Mouse (Mus musculus) stomach, embryonic 15.5 days (tissue): ENCODE data around the gene Cluap1. TPM values are rescaled to one million over a fixed set of nuclear protein-coding genes. Genes with fewer than 3 reads are reported as not detected.
A peak's percentile ranks its signal among the peaks of the same experiment; 100 is the strongest.

Experiments
- ATAC-seq: fragments of 200-750 bp; cut with Nextera tagmentation; 2 replicates; pipeline ENCODE4 v1.8.0; 2017; ENCODE audit warnings: low read depth, moderate number of reproducible peaks, moderate TSS enrichment; ENCODE audit not compliant: insufficient read depth, low FRiP score
- H3K27ac ChIP-seq: fragments of 300-500 bp; sonication (generic); 2 replicates; pipeline ENCODE4 v1.5.1; 2015; ENCODE audit warnings: mild to moderate bottlenecking, inconsistent platforms
- H3K27me3 ChIP-seq: fragments of 300-500 bp; sonication (generic); replicated peaks from 2 replicates; pipeline ENCODE4 v1.6.1; 2015; ENCODE audit warnings: inconsistent platforms
- H3K36me3 ChIP-seq: fragments of 300-500 bp; sonication (generic); 2 replicates; pipeline ENCODE4 v1.6.1; 2015; ENCODE audit warnings: inconsistent platforms
- H3K4me1 ChIP-seq: fragments of 300-500 bp; sonication (generic); 2 replicates; pipeline ENCODE4 v1.6.1; 2015; ENCODE audit warnings: inconsistent platforms
- H3K4me2 ChIP-seq: fragments of 300-500 bp; sonication (generic); 2 replicates; pipeline ENCODE4 v1.6.1; 2015; ENCODE audit warnings: mild to moderate bottlenecking, inconsistent platforms
- H3K4me3 ChIP-seq: fragments of 300-500 bp; sonication (generic); replicated peaks from 2 replicates; pipeline ENCODE4 v1.5.1; 2015; ENCODE audit warnings: inconsistent platforms
- H3K9ac ChIP-seq: fragments of 300-500 bp; sonication (generic); 2 replicates; pipeline ENCODE4 v1.6.1; 2015; ENCODE audit warnings: inconsistent platforms
- H3K9me3 ChIP-seq: fragments of 300-500 bp; sonication (generic); 2 replicates; pipeline ENCODE4 v1.6.1; 2016; ENCODE audit warnings: inconsistent platforms
- WGBS: fragments of 180-500 bp; shearing (Covaris S2); methylation state at CpG from one replicate; pipeline ENCODE4 v1.1.7; 2015; 5-methylcytosine and 5-hydroxymethylcytosine counted together
- polyA plus RNA-seq: library from polyadenylated mRNA; unstranded; fragments of >200 nt; fragmentation: Nextera tagmentation; extraction: Ambion mirVana; gene quantifications from 2 replicates; pipeline ENCODE4 v1.2.1, GENCODE M21; 2015

The Cluap1 gene
- 21.1 and 21.8 TPM in 2 replicates for polyA plus RNA-seq

GRCm38 (mm10) chr16:3908537-3909111 is at the start of gene Cluap1, which contains the start of gene 1700037C18Rik:
Gene Cluap1, plus strand, starts transcription at chr16:3908801.
Gene 1700037C18Rik, minus strand, starts transcription at chr16:3908689.
- Histone ChIP-seq H3K9me3 (no peaks in the 10 kb centered on the region), H3K4me1 (peaks cover 9% of the 10 kb centered on the region), H3K27ac (peak within 1 kb of the TSS; percentile 67), H3K9ac (peak within 1 kb of the TSS; percentile 47), H3K36me3 (peaks cover 9% of the 10 kb centered on the region; the same call in 1 of the 2 replicates), H3K4me3 (peak within 1 kb of the TSS; percentile 56), H3K4me2 (peak within 1 kb of the TSS; percentile 72), H3K27me3 (no peaks in the 10 kb centered on the region)
- whole genome bisulfite sequencing, result 1% methylated on average over 33 of the region's 33 CpGs
- ATAC-seq, result peak; percentile 99

DNA sequence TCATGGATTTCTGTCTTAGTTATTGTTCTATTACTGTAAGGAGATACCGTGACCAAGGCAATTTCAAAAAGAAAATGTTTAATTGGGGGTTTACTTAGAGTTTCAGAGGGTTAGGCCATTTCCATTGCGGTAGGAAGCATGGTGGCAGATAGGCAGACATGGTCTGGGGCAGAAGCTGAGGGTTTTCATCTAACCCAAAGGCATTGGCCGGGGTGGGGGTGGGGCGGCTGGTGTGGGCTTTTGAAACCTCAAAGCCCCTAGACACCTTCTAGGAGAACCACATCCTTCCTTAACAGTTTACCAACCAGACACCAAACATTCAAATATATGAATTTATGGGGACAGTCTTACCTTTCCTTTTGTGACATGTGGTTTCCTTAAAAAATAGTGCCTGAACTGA is 49.3 kb upstream of the Cluap1 start:
- Histone ChIP-seq H3K27me3 (no peaks in the 10 kb centered on the region), H3K4me1 (no peaks in the 10 kb centered on the region)
- ATAC-seq, result no peak

GRCm38 (mm10) chr16:3871815-3872214 is 36.8 kb upstream of the Cluap1 start:
- Histone ChIP-seq H3K9me3 (no peaks in the 10 kb centered on the region), H3K36me3 (0 out of 2 replicates have a peak, but pooled peaks cover 6% of the 10 kb centered on the region), H3K27ac (peak overlapping the region; percentile 65; the same call in 1 of the 2 replicates), H3K4me1 (0 out of 2 replicates have a peak, but pooled peaks cover 6% of the 10 kb centered on the region), H3K27me3 (no peaks in the 10 kb centered on the region), H3K9ac (peak overlapping the region; percentile 52; the same call in 1 of the 2 replicates), H3K4me3 (peak overlapping the region; percentile 64), H3K4me2 (peak overlapping the region; percentile 88)
- 2% methylated on average over 16 of the region's 16 CpGs for WGBS
- peak; percentile 16 for ATAC-seq

More for the DNA sequence above, 49.3 kb upstream of the Cluap1 start:
- 87% methylated on average over 4 of the region's 4 CpGs for WGBS
- Histone ChIP-seq H3K9ac (no peak overlapping the region), H3K27ac (no peak overlapping the region), H3K36me3 (peaks cover 6% of the 10 kb centered on the region; the same call in 1 of the 2 replicates), H3K9me3 (no peaks in the 10 kb centered on the region), H3K4me3 (no peak overlapping the region), H3K4me2 (no peak overlapping the region)

DNA sequence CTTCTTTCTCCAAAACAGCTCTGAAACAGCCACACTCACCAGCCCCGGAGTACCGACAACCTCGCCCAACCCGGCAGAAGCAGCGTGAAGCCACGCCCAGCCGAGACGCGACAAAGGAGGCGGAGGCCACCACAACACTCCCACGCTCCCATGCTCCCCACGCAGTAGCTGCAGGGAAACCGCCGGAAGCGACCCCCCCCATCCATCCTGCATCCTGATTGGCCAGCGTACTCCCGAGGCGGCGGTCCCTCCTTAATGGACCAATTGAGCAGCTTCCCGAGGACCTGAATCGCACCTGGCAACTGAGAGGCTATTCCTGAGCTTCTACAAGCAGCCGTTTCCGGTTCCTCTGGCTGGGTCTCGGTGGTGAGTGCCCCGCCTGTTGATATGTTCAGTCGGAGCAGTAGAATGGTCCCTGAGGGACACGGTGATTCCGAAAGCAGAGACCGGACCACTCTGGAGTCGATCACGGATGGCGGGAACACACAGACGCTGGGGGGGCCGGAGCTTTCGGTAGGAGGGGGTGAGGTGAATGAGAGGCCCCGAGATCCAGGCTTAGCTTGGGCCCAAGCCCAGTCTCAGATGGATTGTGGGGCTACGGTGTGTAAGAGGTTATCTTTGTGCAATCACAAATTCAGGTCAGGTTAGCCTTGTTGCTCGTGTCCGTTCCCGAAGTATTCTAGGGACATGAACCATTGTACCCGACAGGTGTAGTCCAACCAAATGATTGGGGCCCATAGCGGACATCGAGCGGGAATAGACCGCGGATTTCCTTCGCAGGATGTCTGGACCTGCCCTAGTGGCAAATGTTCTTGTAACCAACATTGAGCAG is 36.2 kb upstream of the Cluap1 start, which contains the start of gene Naa60:
Gene Naa60, plus strand, starts transcription at position 160 of the 832 bp plus-strand sequence.
- H3K4me2 ChIP-seq, result peak within 1 kb of the TSS; percentile 88
- 3% methylated on average over 47 of the region's 47 CpGs for WGBS

DNA sequence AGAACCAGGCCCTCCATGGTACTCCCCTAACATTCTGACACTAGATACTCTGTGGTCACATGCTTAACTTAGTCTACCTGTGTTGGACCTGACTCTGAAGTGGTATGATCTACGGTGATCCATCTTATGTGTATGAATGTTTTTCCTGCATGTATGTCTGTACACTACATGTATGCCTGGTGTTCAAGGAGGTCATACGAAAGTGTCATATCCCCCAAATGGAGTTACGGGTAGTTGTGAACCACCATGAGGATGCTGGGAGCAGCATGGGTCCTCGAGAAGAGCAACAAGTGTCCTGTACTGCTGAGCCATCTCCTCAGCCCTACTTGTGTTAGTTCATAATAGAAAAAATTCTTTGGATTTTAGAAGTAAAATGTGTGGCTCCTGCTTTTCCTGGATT is 32.3 kb upstream of the Cluap1 start:
- 93% methylated on average over 4 of the region's 4 CpGs for WGBS
- Histone ChIP-seq H3K27ac (no peak overlapping the region), H3K4me3 (no peak overlapping the region), H3K9me3 (no peaks in the 10 kb centered on the region), H3K27me3 (no peaks in the 10 kb centered on the region), H3K4me2 (no peak overlapping the region), H3K36me3 (0 out of 2 replicates have a peak, but pooled peaks cover 8% of the 10 kb centered on the region), H3K9ac (no peak overlapping the region), H3K4me1 (0 out of 2 replicates have a peak, but pooled peaks cover 6% of the 10 kb centered on the region)
- ATAC-seq, result no peak

More for the DNA sequence above, 36.2 kb upstream of the Cluap1 start, which contains the start of gene Naa60:
- ATAC-seq, result peak; percentile 99
- Histone ChIP-seq H3K4me1 (0 out of 2 replicates have a peak, but pooled peaks cover 6% of the 10 kb centered on the region), H3K4me3 (peak within 1 kb of the TSS; percentile 64), H3K9me3 (no peaks in the 10 kb centered on the region), H3K36me3 (0 out of 2 replicates have a peak, but pooled peaks cover 8% of the 10 kb centered on the region), H3K27ac (peak within 1 kb of the TSS; percentile 70), H3K9ac (peak within 1 kb of the TSS; percentile 52; the same call in 1 of the 2 replicates), H3K27me3 (no peaks in the 10 kb centered on the region)

GRCm38 (mm10) chr16:3884201-3885064 is 24.2 kb upstream of the Cluap1 start, which contains the start of the genes Zfp597 and Gm20695:
Gene Zfp597, minus strand, starts transcription at chr16:3884561.
Gene Gm20695, plus strand, starts transcription at chr16:3884648.
- no peaks in the 10 kb centered on the region for H3K36me3 ChIP-seq
- under 1% methylated on average over 87 of the region's 88 CpGs for WGBS
- peak; percentile 99 for ATAC-seq

GRCm38 (mm10) chr16:3885065-3885670 is 23.4 kb upstream of the Cluap1 start:
- no peaks in the 10 kb centered on the region for H3K9me3 ChIP-seq
- 4% methylated on average over 10 of the region's 10 CpGs for WGBS
- no peaks in the 10 kb centered on the region for H3K36me3 ChIP-seq
- ATAC-seq, result no peak
- peaks cover 11% of the 10 kb centered on the region for H3K4me1 ChIP-seq
- peak overlapping the region; percentile 95 for H3K9ac ChIP-seq
- H3K27ac ChIP-seq, result peak overlapping the region; percentile 94
- peak overlapping the region; percentile 76 for H3K4me2 ChIP-seq
- H3K27me3 ChIP-seq, result no peaks in the 10 kb centered on the region
- peak overlapping the region; percentile 94 for H3K4me3 ChIP-seq

More at GRCm38 (mm10) chr16:3884201-3885064, 24.2 kb upstream of the Cluap1 start, which contains the start of the genes Zfp597 and Gm20695:
- H3K4me1 ChIP-seq, result peaks cover 11% of the 10 kb centered on the region
- peak within 1 kb of the TSS; percentile 95 for H3K9ac ChIP-seq
- H3K4me2 ChIP-seq, result peak within 1 kb of the TSS; percentile 76
- no peaks in the 10 kb centered on the region for H3K9me3 ChIP-seq
- peak within 1 kb of the TSS; percentile 94 for H3K27ac ChIP-seq
- H3K27me3 ChIP-seq, result no peaks in the 10 kb centered on the region
- peak within 1 kb of the TSS; percentile 94 for H3K4me3 ChIP-seq

GRCm38 (mm10) chr16:3891621-3892295 is 16.8 kb upstream of the Cluap1 start:
- 92% methylated on average over 14 of the region's 14 CpGs for WGBS
- H3K36me3 ChIP-seq, result no peaks in the 10 kb centered on the region
- H3K4me1 ChIP-seq, result no peaks in the 10 kb centered on the region
- no peak overlapping the region for H3K27ac ChIP-seq
- no peak overlapping the region for H3K9ac ChIP-seq
- no peaks in the 10 kb centered on the region for H3K27me3 ChIP-seq
- ATAC-seq, result no peak
- no peaks in the 10 kb centered on the region for H3K9me3 ChIP-seq
- no peak overlapping the region for H3K4me2 ChIP-seq
- no peak overlapping the region for H3K4me3 ChIP-seq

GRCm38 (mm10) chr16:3893739-3894138 is 14.9 kb upstream of the Cluap1 start:
- H3K4me3 ChIP-seq, result no peak overlapping the region

DNA sequence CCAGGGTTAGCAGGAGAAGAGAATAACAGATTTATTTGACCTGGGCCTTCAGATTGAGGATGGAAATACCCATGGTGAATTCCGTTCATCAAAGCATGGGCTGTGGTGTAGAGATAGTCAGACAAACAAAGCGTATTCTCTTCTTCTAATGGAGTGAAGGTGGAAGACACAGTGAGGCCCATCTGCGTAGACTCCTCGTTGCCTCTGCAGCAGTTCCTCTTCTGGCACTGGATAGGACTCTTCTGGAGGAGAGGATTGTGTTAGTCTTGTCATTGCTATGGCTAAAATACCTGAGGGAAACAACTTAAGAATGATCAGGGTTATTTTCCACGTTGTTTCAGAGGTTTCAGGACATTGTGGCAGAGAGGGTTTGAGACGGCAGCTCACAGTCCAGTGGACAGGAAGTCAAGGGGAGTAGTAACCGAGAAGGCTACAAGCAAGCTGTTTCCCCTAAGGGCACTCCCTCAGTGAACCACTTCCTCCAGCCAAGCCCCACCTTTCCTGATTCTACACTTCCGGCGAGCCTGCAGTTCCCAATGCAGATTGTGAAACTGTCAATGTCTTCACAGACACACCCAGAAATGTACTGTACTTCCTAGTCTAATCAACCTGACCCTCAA is 13.3 kb upstream of the Cluap1 start:
- WGBS, result 64% methylated on average over 9 of the region's 9 CpGs
- H3K4me2 ChIP-seq, result no peak overlapping the region

More at GRCm38 (mm10) chr16:3893739-3894138, 14.9 kb upstream of the Cluap1 start:
- WGBS, result 52% methylated on average over 3 of the region's 3 CpGs
- Histone ChIP-seq H3K9ac (no peak overlapping the region), H3K27ac (0 out of 2 replicates have a peak overlapping the region, but pooled peaks have one; percentile 16), H3K9me3 (no peaks in the 10 kb centered on the region), H3K27me3 (no peaks in the 10 kb centered on the region), H3K4me2 (no peak overlapping the region; the same call in 1 of the 2 replicates), H3K36me3 (peaks cover 13% of the 10 kb centered on the region), H3K4me1 (no peaks in the 10 kb centered on the region)
- no peak for ATAC-seq

More for the DNA sequence above, 13.3 kb upstream of the Cluap1 start:
- Histone ChIP-seq H3K27ac (peak overlapping the region; percentile 33; the same call in 1 of the 2 replicates), H3K4me1 (no peaks in the 10 kb centered on the region), H3K9ac (no peak overlapping the region), H3K4me3 (no peak overlapping the region), H3K9me3 (no peaks in the 10 kb centered on the region), H3K27me3 (no peaks in the 10 kb centered on the region), H3K36me3 (peaks cover 24% of the 10 kb centered on the region)
- ATAC-seq, result peak; percentile 43; the same call in 1 of the 2 replicates
